Mouse (Mus musculus): ENCODE results near the gene Krt17. TPM values are rescaled to one million over a fixed set of nuclear protein-coding genes. Genes with fewer than 3 reads are reported as not detected.
"Not testable (repeated sequence)": the region's sequence is repeated elsewhere in the genome, so short reads cannot be mapped to it uniquely, and the experiment has no call there.

Krt17 gene
- total RNA-seq (2021) (not detected), polyA plus RNA-seq (2012; rRNA removed) (0.61 TPM in 1 of 2 replicates, not detected in the other)
- long read RNA-seq = 0 reads

DNA sequence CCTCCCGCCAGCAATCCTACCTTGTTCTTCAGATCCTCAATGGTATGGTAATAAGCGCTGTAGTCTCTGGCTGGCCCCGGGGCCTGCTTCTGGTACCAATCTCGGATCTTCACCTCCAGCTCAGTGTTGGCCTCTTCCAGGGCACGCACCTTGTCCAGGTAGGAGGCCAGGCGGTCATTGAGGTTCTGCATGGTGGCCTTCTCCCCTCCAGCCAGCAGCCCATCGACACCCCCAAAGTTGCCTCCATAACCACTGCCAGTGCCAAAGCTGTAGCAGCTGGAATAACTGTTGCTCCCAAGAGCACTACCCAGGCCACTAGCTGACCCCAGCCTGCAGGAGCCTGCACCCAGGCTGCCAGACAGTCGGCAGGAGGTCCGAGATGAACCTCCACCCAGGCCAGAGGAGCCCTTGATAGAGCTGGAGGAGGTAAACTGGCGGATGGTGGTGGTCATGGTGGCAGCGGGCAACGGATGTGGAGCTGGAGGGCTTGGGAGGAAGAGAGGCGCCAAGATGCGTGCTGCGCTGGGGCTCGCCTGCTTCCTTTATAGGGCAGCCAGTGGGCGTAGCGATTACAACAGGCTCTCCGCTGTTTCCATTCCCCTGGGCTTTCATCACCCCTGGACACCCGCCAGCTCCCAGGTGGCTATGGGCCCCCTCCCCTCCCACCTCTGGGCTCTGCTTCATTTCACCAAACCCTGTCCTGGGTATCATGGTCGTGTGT is at the start of gene Krt17:
TSS of gene Krt17 (minus strand) at position 516 of the 721 bp plus-strand sequence.
- H3K4me3 ChIP-seq = no peak within 1 kb of the TSS
- 67% methylated on average over 20 of the region's 21 CpGs for WGBS
- no peaks in the 10 kb centered on the region for H3K36me3 ChIP-seq (ENCODE audit: control insufficient read depth, insufficient read depth, low read length)
- no peaks in the 10 kb centered on the region for H3K27me3 ChIP-seq (ENCODE audit: control insufficient read depth, insufficient read depth, low read length)
- intact Hi-C loops (cut with DNase I) = no loop called here
- H3K9ac ChIP-seq (ENCODE audit: low read depth, low read length) = no peak within 1 kb of the TSS
- no peaks in the 10 kb centered on the region for H3K79me2 ChIP-seq (replicated peaks; ENCODE audit: control insufficient read depth, insufficient read depth, low read length)
- H3K27ac ChIP-seq = no peak within 1 kb of the TSS
- no peak for DNase-seq
- no peaks in the 10 kb centered on the region for H3K4me1 ChIP-seq (ENCODE audit: control insufficient read depth, insufficient read depth, low read length)
- no peak for TF ChIP-seq CTCF (IDR thresholded peaks at IDR 0.05)

DNA sequence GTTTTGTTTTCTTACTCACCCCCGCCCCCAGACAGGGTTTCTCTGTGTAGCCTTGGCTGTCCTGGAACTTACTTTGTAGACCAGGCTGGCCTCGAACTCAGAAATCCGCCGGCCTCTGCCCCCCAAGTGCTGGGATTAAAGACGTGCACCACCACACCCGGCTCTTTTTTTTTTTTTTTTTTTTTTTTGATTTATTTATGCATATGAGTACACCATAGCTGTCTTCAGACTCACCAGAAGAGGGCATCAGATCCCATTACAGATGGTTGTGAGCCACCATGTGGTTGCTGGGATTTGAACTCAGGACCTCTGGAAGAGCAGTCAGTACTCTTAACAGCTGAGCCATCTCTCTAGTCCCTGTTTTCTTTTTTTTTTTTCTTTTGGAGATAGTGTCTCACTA is 47.8 kb upstream of the Krt17 start:
- H3K4me1 ChIP-seq (ENCODE audit: control insufficient read depth, insufficient read depth, low read length); H3K27me3 ChIP-seq (ENCODE audit: control insufficient read depth, insufficient read depth, low read length); H3K9ac ChIP-seq (ENCODE audit: low read depth, low read length); H3K27ac ChIP-seq; H3K79me2 ChIP-seq (replicated peaks; ENCODE audit: control insufficient read depth, insufficient read depth, low read length); intact Hi-C loops (cut with DNase I); DNase-seq; H3K4me3 ChIP-seq; H3K36me3 ChIP-seq (ENCODE audit: control insufficient read depth, insufficient read depth, low read length): not testable (repeated sequence)
- 89% methylated on average over 5 of the region's 6 CpGs for WGBS

DNA sequence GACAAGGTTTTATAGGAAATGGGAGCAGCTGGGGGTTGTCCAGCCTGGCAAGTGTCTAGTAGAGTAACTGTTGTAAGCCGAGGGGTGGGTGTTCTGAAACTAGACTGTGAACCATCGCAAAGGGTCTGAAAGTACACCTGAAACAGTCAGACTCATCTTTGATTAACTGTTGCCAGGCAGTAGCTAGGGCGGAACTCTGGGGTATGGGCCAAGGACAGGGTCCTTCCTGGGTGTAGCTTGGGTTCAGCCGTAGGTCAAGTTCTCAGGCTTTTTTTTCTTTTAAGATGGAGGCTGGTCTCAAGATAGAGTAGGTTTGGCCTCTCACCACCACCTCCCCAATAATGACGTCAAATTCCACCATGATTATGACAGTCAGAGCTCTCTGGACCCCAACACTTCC is 47.1 kb upstream of the Krt17 start:
- no peaks in the 10 kb centered on the region for H3K79me2 ChIP-seq (replicated peaks; ENCODE audit: control insufficient read depth, insufficient read depth, low read length)
- H3K9ac ChIP-seq (ENCODE audit: low read depth, low read length) = no peak overlapping the region
- TF ChIP-seq EP300 (IDR thresholded peaks at IDR 0.05; ENCODE audit: insufficient read depth, low read depth, low read length) (no peak), POLR2A (IDR thresholded peaks at IDR 0.05; ENCODE audit: insufficient read depth, low read depth, low read length) (no peak)
- intact Hi-C loops (cut with DNase I) = no loop called here
- DNase-seq = no peak
- no peak overlapping the region for H3K27ac ChIP-seq
- WGBS = 87% methylated on average over 5 of the region's 5 CpGs
- H3K36me3 ChIP-seq (ENCODE audit: control insufficient read depth, insufficient read depth, low read length) = no peaks in the 10 kb centered on the region
- no peaks in the 10 kb centered on the region for H3K27me3 ChIP-seq (ENCODE audit: control insufficient read depth, insufficient read depth, low read length)
- no peak overlapping the region for H3K4me3 ChIP-seq
- no peaks in the 10 kb centered on the region for H3K4me1 ChIP-seq (ENCODE audit: control insufficient read depth, insufficient read depth, low read length)

DNA sequence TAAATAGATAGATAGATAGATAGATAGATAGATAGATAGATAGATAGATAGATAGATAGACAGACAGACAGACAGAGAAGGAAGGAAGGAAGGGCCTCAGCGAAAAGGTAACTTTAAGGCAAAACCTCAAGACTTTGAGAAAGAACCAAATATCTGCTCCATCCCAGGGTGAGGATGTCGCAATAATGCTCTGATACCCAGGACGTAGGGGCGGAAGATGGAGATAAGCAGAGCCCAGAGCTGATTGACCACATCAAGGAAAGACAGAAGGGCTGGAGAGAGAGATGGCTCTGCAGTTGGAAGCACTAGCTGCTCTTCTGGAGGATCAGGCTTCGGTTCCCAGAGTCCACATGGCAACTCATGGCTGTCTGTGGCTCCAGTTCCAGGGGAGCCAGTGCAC is 40.5 kb upstream of the Krt17 start:
- Histone ChIP-seq H3K4me3 (no peak overlapping the region), H3K27me3 (ENCODE audit: control insufficient read depth, insufficient read depth, low read length) (no peaks in the 10 kb centered on the region), H3K27ac (no peak overlapping the region), H3K36me3 (ENCODE audit: control insufficient read depth, insufficient read depth, low read length) (no peaks in the 10 kb centered on the region), H3K79me2 (replicated peaks; ENCODE audit: control insufficient read depth, insufficient read depth, low read length) (no peaks in the 10 kb centered on the region), H3K9ac (ENCODE audit: low read depth, low read length) (no peak overlapping the region), H3K4me1 (ENCODE audit: control insufficient read depth, insufficient read depth, low read length) (no peaks in the 10 kb centered on the region; the same call in 1 of the 2 replicates)
- WGBS = 69% methylated on average over 5 of the region's 5 CpGs
- TF ChIP-seq POLR2A (IDR thresholded peaks at IDR 0.05; ENCODE audit: insufficient read depth, low read depth, low read length) = no peak
- TF ChIP-seq CTCF (IDR thresholded peaks at IDR 0.05) = no peak
- TF ChIP-seq EP300 (IDR thresholded peaks at IDR 0.05; ENCODE audit: insufficient read depth, low read depth, low read length) = no peak
- DNase-seq = no peak
- intact Hi-C loops (cut with DNase I) = no loop called here

DNA sequence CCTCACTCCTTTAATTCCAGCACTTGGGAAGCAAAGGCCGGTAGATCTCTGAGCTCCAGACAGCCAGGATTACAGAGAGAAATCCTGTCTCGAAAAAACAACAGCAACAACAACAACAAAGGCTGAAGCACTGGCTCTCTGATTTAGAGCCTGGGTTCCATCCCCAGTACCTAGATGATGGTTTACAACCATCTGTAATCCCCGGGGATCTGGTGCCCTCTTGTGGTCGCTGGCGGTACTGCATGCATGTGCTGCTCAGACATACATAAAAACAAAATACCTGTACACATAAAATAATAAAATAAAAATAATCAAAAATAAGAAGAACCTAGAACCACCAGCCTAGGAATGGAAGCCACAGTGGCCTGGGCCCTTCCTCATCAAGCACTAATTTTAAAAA is 39.5 kb upstream of the Krt17 start:
- Histone ChIP-seq H3K4me1 (ENCODE audit: control insufficient read depth, insufficient read depth, low read length) (no peaks in the 10 kb centered on the region; the same call in 1 of the 2 replicates), H3K36me3 (ENCODE audit: control insufficient read depth, insufficient read depth, low read length) (no peaks in the 10 kb centered on the region), H3K27me3 (ENCODE audit: control insufficient read depth, insufficient read depth, low read length) (no peaks in the 10 kb centered on the region), H3K4me3 (no peak overlapping the region), H3K9ac (ENCODE audit: low read depth, low read length) (no peak overlapping the region), H3K79me2 (replicated peaks; ENCODE audit: control insufficient read depth, insufficient read depth, low read length) (no peaks in the 10 kb centered on the region), H3K27ac (no peak overlapping the region)
- WGBS = 9% methylated on average over 5 of the region's 5 CpGs
- intact Hi-C loops (cut with DNase I) = no loop called here
- TF ChIP-seq CTCF (IDR thresholded peaks at IDR 0.05) (peak; percentile 98; the same call in 1 of the 2 replicates), POLR2A (IDR thresholded peaks at IDR 0.05; ENCODE audit: insufficient read depth, low read depth, low read length) (no peak)
- DNase-seq = peak in 1 of 2 experiments; percentile 77

DNA sequence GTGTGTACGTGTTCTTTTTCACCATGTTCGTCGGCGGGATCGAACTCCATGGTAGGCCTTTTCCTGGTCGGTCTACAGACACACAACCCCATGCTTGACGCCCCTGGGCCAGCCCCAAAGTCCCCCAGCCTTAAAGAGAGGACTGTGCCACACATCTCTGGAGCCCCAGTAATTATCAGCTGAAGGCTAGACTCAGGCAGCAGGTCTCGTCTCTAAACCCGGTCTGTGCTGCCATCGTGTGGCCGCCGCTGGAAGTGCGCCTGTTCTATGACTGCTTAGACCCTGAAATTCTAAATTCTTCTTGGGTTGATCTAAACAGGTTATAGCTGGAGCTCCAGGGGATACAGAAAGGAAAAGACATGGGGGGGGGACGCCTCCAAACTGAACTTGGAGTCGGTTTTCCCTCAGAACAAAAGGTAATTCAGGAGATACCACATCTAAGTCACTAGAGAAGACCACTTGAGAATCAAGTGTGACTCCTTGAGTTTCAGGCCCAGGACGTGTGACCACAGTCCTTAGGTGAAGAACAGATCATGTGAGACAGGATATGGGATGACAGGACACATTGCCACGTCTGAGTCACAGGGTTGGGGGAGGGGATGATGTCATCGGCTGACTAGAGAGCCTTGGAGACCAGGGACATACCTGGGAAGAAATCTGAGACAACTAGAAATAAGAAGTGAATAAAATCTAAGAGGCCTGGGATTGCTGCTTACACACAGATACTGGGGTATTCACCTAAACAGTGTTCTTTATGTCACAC is 37.6 kb upstream of the Krt17 start:
- Histone ChIP-seq H3K27me3 (ENCODE audit: control insufficient read depth, insufficient read depth, low read length) (no peaks in the 10 kb centered on the region), H3K9ac (ENCODE audit: low read depth, low read length) (no peak overlapping the region), H3K4me3 (no peak overlapping the region), H3K36me3 (ENCODE audit: control insufficient read depth, insufficient read depth, low read length) (no peaks in the 10 kb centered on the region), H3K79me2 (replicated peaks; ENCODE audit: control insufficient read depth, insufficient read depth, low read length) (no peaks in the 10 kb centered on the region), H3K4me1 (ENCODE audit: control insufficient read depth, insufficient read depth, low read length) (no peaks in the 10 kb centered on the region; the same call in 1 of the 2 replicates), H3K27ac (no peak overlapping the region)
- DNase-seq = peak; percentile 73 to 89
- intact Hi-C loops (cut with DNase I) = loop anchor here (1.0 to 5.0 kb wide), 2 partner anchors 16 to 836 kb away; no protein-coding TSS in a partner anchor
- WGBS = 15% methylated on average over 18 of the region's 18 CpGs
- TF ChIP-seq POLR2A (IDR thresholded peaks at IDR 0.05; ENCODE audit: insufficient read depth, low read depth, low read length) (no peak), EP300 (IDR thresholded peaks at IDR 0.05; ENCODE audit: insufficient read depth, low read depth, low read length) (no peak), CTCF (IDR thresholded peaks at IDR 0.05) (peak; percentile 79)
